Mouse (Mus musculus): ENCODE data around the gene Olfr605. TPM values are rescaled to one million over a fixed set of nuclear protein-coding genes. Genes with fewer than 3 reads are reported as not detected.

Gene Olfr605
- polyA plus RNA-seq (2015; fragmentation: Illumina TruSeq; extraction: RNeasy Lipid Tissue Mini Kit (QIAGEN cat#74804); ENCODE audit: insufficient read depth, low replicate concordance): not detected

GRCm38 (mm10) chr7:103445339-103445738 lies at the start of gene Olfr605:
Gene Olfr605 (minus strand): TSS chr7:103445439.

GRCm38 (mm10) chr7:103469577-103469976 lies 24.3 kb upstream of the Olfr605 start, which contains the start of gene Olfr608:
Gene Olfr608 (plus strand): TSS chr7:103469877.

GRCm38 (mm10) chr7:103448746-103449145 lies 3.5 kb upstream of the Olfr605 start, which contains the start of gene Olfr606:
Gene Olfr606 (plus strand): TSS chr7:103449046.

GRCm38 (mm10) chr7:103414772-103415171 lies 30.5 kb downstream of the Olfr605 start, which contains the start of gene Usp17lc:
Gene Usp17lc (plus strand): TSS chr7:103415072.

Other genes starting within 250 kb of the Olfr605 start
- gene Olfr593, start 233.6 kb downstream of the Olfr605 start, polyA plus RNA-seq (2015; fragmentation: Illumina TruSeq; extraction: RNeasy Lipid Tissue Mini Kit (QIAGEN cat#74804); ENCODE audit: insufficient read depth, low replicate concordance): not detected
- not detected for gene Olfr594, start 228.4 kb downstream of the Olfr605 start, polyA plus RNA-seq (2015; fragmentation: Illumina TruSeq; extraction: RNeasy Lipid Tissue Mini Kit (QIAGEN cat#74804); ENCODE audit: insufficient read depth, low replicate concordance)
- gene Usp17ld, start 192.9 kb downstream of the Olfr605 start, polyA plus RNA-seq (2015; fragmentation: Illumina TruSeq; extraction: RNeasy Lipid Tissue Mini Kit (QIAGEN cat#74804); ENCODE audit: insufficient read depth, low replicate concordance): not detected
- gene Olfr596, start 139.8 kb downstream of the Olfr605 start, polyA plus RNA-seq (2015; fragmentation: Illumina TruSeq; extraction: RNeasy Lipid Tissue Mini Kit (QIAGEN cat#74804); ENCODE audit: insufficient read depth, low replicate concordance): not detected
- not detected for gene Olfr597, start 129.1 kb downstream of the Olfr605 start, polyA plus RNA-seq (2015; fragmentation: Illumina TruSeq; extraction: RNeasy Lipid Tissue Mini Kit (QIAGEN cat#74804); ENCODE audit: insufficient read depth, low replicate concordance)
- not detected for gene Olfr598, start 121.9 kb downstream of the Olfr605 start, polyA plus RNA-seq (2015; fragmentation: Illumina TruSeq; extraction: RNeasy Lipid Tissue Mini Kit (QIAGEN cat#74804); ENCODE audit: insufficient read depth, low replicate concordance)
- not detected for gene Olfr599, start 109.5 kb downstream of the Olfr605 start, polyA plus RNA-seq (2015; fragmentation: Illumina TruSeq; extraction: RNeasy Lipid Tissue Mini Kit (QIAGEN cat#74804); ENCODE audit: insufficient read depth, low replicate concordance)
- gene Olfr600, start 95.8 kb downstream of the Olfr605 start, polyA plus RNA-seq (2015; fragmentation: Illumina TruSeq; extraction: RNeasy Lipid Tissue Mini Kit (QIAGEN cat#74804); ENCODE audit: insufficient read depth, low replicate concordance): not detected
- not detected for gene Olfr601, start 82.8 kb downstream of the Olfr605 start, polyA plus RNA-seq (2015; fragmentation: Illumina TruSeq; extraction: RNeasy Lipid Tissue Mini Kit (QIAGEN cat#74804); ENCODE audit: insufficient read depth, low replicate concordance)
- not detected for gene Olfr603, start 59.3 kb downstream of the Olfr605 start, polyA plus RNA-seq (2015; fragmentation: Illumina TruSeq; extraction: RNeasy Lipid Tissue Mini Kit (QIAGEN cat#74804); ENCODE audit: insufficient read depth, low replicate concordance)
- gene Usp17lc, start 30.4 kb downstream of the Olfr605 start, polyA plus RNA-seq (2015; fragmentation: Illumina TruSeq; extraction: RNeasy Lipid Tissue Mini Kit (QIAGEN cat#74804); ENCODE audit: insufficient read depth, low replicate concordance): not detected
- not detected for gene Olfr606, start 3.6 kb upstream of the Olfr605 start, polyA plus RNA-seq (2015; fragmentation: Illumina TruSeq; extraction: RNeasy Lipid Tissue Mini Kit (QIAGEN cat#74804); ENCODE audit: insufficient read depth, low replicate concordance)
- gene Olfr607, start 18.7 kb upstream of the Olfr605 start, polyA plus RNA-seq (2015; fragmentation: Illumina TruSeq; extraction: RNeasy Lipid Tissue Mini Kit (QIAGEN cat#74804); ENCODE audit: insufficient read depth, low replicate concordance): not detected
- gene Olfr608, start 24.4 kb upstream of the Olfr605 start, polyA plus RNA-seq (2015; fragmentation: Illumina TruSeq; extraction: RNeasy Lipid Tissue Mini Kit (QIAGEN cat#74804); ENCODE audit: insufficient read depth, low replicate concordance): not detected
- not detected for gene Olfr609, start 52.6 kb upstream of the Olfr605 start, polyA plus RNA-seq (2015; fragmentation: Illumina TruSeq; extraction: RNeasy Lipid Tissue Mini Kit (QIAGEN cat#74804); ENCODE audit: insufficient read depth, low replicate concordance)
- gene Olfr610, start 66.7 kb upstream of the Olfr605 start, polyA plus RNA-seq (2015; fragmentation: Illumina TruSeq; extraction: RNeasy Lipid Tissue Mini Kit (QIAGEN cat#74804); ENCODE audit: insufficient read depth, low replicate concordance): not detected
- not detected for gene Olfr611, start 75.4 kb upstream of the Olfr605 start, polyA plus RNA-seq (2015; fragmentation: Illumina TruSeq; extraction: RNeasy Lipid Tissue Mini Kit (QIAGEN cat#74804); ENCODE audit: insufficient read depth, low replicate concordance)
- not detected for gene Olfr612, start 97.3 kb upstream of the Olfr605 start, polyA plus RNA-seq (2015; fragmentation: Illumina TruSeq; extraction: RNeasy Lipid Tissue Mini Kit (QIAGEN cat#74804); ENCODE audit: insufficient read depth, low replicate concordance)
- gene Olfr613, start 102.6 kb upstream of the Olfr605 start, polyA plus RNA-seq (2015; fragmentation: Illumina TruSeq; extraction: RNeasy Lipid Tissue Mini Kit (QIAGEN cat#74804); ENCODE audit: insufficient read depth, low replicate concordance): not detected
- not detected for gene Olfr615, start 110.6 kb upstream of the Olfr605 start, polyA plus RNA-seq (2015; fragmentation: Illumina TruSeq; extraction: RNeasy Lipid Tissue Mini Kit (QIAGEN cat#74804); ENCODE audit: insufficient read depth, low replicate concordance)
- gene Olfr616, start 123.7 kb upstream of the Olfr605 start, polyA plus RNA-seq (2015; fragmentation: Illumina TruSeq; extraction: RNeasy Lipid Tissue Mini Kit (QIAGEN cat#74804); ENCODE audit: insufficient read depth, low replicate concordance): not detected
- gene Olfr617, start 127.6 kb upstream of the Olfr605 start, polyA plus RNA-seq (2015; fragmentation: Illumina TruSeq; extraction: RNeasy Lipid Tissue Mini Kit (QIAGEN cat#74804); ENCODE audit: insufficient read depth, low replicate concordance): not detected
- gene Olfr618, start 144.7 kb upstream of the Olfr605 start, polyA plus RNA-seq (2015; fragmentation: Illumina TruSeq; extraction: RNeasy Lipid Tissue Mini Kit (QIAGEN cat#74804); ENCODE audit: insufficient read depth, low replicate concordance): not detected
- not detected for gene Olfr619, start 155.1 kb upstream of the Olfr605 start, polyA plus RNA-seq (2015; fragmentation: Illumina TruSeq; extraction: RNeasy Lipid Tissue Mini Kit (QIAGEN cat#74804); ENCODE audit: insufficient read depth, low replicate concordance)
- gene Olfr620, start 167.1 kb upstream of the Olfr605 start, polyA plus RNA-seq (2015; fragmentation: Illumina TruSeq; extraction: RNeasy Lipid Tissue Mini Kit (QIAGEN cat#74804); ENCODE audit: insufficient read depth, low replicate concordance): not detected
- not detected for gene Olfr622, start 197.3 kb upstream of the Olfr605 start, polyA plus RNA-seq (2015; fragmentation: Illumina TruSeq; extraction: RNeasy Lipid Tissue Mini Kit (QIAGEN cat#74804); ENCODE audit: insufficient read depth, low replicate concordance)
- gene Olfr623, start 218.3 kb upstream of the Olfr605 start, polyA plus RNA-seq (2015; fragmentation: Illumina TruSeq; extraction: RNeasy Lipid Tissue Mini Kit (QIAGEN cat#74804); ENCODE audit: insufficient read depth, low replicate concordance): not detected
- gene Olfr624, start 225.8 kb upstream of the Olfr605 start, polyA plus RNA-seq (2015; fragmentation: Illumina TruSeq; extraction: RNeasy Lipid Tissue Mini Kit (QIAGEN cat#74804); ENCODE audit: insufficient read depth, low replicate concordance): 0.14 TPM
- not detected for gene Olfr625-ps1, start 237.3 kb upstream of the Olfr605 start, polyA plus RNA-seq (2015; fragmentation: Illumina TruSeq; extraction: RNeasy Lipid Tissue Mini Kit (QIAGEN cat#74804); ENCODE audit: insufficient read depth, low replicate concordance)